Mouse (Mus musculus): ENCODE data around the gene Taok2.

Gene Taok2

DNA sequence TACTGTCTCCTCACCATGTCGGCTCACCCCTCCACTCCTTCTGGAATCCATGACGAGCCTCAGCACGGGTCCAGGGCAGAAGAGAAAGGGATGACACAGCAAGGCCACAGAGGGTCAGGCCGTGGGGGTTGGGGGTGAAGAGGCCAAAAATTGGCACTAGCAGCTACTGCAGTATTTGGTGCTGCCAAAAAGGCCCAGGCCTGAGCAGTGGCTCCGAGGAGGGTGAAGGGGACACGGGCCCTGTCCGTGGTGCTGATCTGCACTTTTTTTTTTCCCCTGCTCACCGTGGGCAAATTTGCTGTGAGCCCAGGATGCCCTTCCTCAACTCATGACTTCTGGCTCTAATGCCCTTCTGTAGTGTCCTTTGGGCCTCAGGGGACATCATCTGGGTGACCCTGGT is 59.1 kb downstream of the Taok2 start:
- DNase-seq: no peak

DNA sequence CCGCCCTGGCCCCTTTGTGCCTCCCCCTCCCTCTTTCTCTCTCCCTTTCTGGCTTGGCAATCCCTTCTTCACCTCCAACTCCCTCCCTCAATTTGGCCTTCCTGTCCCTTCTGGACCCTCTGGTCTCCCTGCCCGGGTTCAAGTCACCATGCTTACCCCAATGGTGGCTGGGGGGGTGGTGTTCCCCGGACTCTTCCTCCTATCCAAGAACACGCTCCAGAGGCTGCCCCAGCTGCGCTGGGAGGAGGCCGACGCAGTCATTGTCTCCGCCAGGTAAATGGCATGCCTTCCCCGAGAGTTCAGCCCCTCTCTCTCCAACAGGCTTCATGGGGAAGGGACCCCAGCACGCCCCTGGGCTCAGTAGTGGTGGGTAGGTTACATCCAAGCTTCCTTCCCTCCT is 60.6 kb downstream of the Taok2 start:
- DNase-seq: no peak

DNA sequence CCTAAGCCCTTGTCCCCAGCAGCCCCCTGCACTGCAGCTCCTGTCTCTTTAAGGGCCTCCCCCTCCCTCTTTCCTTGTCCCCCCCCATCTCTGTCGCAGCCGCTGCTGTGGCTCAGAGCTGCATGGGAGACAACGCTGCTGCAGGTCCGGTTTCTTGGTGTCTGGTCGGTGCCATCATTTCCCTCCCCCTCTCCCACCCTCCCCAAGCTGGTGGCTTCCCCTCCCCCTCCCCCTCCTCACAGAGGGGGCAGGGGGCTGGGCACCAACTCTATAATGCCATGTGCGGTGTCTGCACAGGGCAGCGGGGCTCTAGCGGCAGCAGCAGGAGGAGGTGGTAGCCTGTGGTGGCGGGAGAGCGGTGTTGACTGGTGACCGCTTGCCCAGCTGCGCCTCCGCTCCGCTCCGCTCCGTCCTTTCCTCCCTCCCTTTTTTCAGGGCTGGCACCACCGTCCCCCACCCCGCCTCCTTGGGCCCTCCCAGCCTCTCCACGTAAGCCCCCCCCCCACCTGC is 61.2 kb downstream of the Taok2 start:
- DNase-seq: no peak

DNA sequence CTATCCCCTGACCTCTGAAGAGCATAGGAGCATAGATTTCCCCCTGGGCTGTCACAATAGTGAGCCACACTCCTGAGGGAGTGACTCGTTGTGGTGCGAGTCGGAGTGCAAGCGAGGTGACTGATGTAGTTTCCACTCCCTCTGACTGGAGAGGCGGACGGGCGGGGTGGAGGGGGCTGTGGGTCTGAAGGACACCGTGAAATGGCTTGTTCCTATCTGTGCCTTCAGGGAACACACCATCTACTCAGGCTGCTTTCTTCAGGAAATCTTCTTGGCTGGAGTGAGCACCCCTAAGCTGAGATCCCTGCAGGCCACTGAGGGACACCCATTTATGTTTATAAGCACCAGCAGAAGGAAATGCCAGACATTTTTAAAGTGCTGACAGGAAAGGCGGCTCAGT is 61.8 kb downstream of the Taok2 start:
- DNase-seq: no peak

DNA sequence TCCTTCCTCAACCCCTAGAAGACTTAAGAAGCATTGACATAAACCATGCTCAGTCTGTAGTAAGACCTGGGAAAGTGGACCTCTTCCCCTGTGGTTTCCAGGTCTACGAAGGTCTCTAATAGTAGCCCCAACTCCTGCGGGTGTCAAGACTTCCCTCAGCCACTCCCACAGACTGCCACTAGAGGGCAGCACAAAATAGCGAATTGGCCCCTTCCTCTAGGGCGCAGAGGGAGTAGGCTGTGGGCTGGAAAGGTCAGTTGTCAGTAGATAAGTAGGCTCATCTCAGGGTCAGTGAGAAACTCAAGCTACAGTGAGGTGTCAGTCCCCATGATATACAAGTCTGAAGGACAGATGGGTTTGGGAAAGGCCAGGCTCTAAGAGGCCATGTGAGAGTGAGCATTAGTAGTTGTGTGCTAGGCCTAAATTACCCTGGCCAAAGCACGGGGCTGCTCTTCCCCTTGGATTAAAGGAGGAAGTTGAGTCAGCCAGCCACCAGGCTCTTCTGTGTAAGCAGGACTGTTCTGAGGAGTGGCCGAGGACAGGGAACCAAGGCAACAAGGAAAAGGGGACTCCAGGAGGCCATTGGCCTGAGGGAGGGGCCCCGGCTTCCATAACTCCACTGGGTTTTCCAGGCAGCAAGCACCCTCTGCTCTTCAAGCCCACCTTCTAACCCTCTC is 62.5 kb downstream of the Taok2 start:
- DNase-seq: peak; percentile 82

DNA sequence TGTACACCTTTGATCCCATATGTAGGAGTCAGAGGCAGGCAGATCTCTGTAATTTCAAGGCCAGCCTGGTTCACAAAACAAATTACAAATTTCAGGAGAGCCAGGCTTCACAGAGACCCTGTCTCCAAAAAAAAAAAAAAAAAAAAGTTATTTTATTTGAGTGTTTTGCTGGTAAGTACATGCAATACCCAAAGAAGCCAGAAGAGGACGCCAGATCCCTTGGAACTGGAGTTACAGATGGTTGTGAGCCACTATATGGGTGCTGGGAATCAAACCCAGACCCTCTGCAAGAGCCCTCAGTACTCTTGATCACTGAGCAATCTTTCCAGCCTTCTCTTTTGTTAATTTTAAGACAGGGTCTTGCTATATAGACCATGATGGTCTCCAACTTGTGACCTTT is 65.7 kb downstream of the Taok2 start:
- DNase-seq: no peak

DNA sequence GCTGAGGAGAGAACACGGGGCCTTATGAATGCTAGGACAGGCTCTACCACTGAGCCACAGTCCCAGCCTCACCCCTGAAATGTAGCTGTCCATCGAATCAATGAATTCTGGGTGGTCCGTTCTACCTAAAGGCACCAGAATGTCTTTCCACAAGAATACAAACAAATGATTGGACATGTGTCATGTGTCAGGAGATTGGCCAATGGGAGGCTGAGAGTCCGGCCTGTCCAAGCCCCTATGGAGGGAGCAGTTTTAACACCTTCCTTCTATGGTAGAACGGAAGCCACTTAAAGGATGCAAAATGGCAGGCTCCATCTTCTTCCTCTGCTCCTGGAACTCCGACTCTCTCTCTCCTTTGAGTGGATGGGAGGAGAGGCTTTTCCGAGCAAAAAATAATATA is 66.9 kb downstream of the Taok2 start:
- no peak for DNase-seq

DNA sequence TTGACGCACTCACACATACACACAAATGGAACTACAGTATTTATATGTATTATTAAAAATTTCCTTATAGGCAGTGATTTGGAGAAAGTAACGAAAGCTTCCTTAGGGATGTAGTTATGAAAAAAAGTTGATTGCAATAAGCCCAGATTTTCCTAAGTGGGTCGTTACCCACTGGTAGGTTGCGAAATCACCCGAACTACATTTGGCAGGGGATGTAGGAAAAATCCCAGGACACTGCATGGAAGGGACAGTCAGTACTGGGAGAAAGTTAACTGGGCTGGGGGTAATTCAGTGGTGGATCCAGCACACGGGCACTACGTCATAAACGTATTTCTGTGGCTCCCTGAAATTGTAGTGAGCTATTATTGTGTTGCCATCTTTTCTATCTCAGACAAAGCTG is 68.0 kb downstream of the Taok2 start:
- DNase-seq: no peak

DNA sequence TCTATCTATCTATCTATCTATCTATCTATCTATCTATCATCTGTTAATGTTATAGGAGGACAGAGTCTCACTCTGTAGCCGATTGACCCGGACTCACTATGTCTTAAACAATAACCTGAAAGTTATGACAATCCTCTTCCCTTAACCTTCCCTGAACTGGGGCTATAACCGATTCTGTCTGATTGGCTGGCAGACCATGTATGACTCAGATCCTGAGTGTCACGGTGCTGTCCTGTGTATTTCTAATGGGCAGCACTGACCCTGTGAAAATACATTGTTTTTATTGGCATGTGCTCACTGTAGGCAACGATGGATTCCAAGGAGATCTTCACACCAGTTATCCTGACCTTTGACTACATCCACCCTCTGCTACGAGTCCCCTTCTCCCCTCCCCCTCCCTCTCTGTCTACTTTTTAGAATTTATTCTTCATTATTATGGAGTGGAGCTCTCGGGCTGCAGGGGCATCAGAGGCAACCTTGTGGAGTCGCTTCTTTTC is 68.7 kb downstream of the Taok2 start:
- DNase-seq: no peak

All from kidney, postnatal 14 days (tissue).